8 mouse cellular contexts compared by ENCODE assay signal in the genomic region with DNA sequence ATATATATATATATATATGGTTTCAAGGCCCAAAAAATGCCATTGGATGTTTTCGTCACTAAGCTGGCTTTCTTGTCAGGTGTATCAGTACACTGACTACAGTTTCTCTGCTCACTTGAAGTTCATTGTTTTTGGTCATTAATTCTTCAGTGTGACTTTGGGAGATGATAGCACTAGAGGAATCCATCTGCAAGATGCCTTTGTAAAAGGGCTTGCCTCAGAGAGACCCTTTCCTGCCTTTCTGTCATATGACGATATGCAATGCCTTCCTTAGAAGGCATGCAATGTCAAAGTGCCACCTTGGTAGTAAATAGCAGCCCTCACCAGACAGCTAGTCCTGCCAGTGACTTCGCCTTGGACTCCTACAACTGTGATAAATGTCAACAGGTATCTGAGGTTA. TPM values are rescaled to one million over a fixed set of nuclear protein-coding genes. Genes with fewer than 3 reads are reported as not detected.
DNase-seq lines count a peak whose midpoint lies in the region; ATAC-seq and TF ChIP-seq lines count a peak whose summit lies in the region.

No protein-coding gene starts in this region.

- no peak for ATAC-seq in heart, postnatal 0 days (ENCODE audit: insufficient read depth, low read depth)
- no peak for ATAC-seq in liver, embryonic 16.5 days (ENCODE audit: low read depth)

- H3K27me3 ChIP-seq in heart, embryonic 10.5 days (ENCODE audit: insufficient read depth, poor library complexity, severe bottlenecking): peaks cover 20% of the 10 kb centered on the region; the same call in 1 of the 2 replicates
- H3K27me3 ChIP-seq in E14TG2a.4 (ENCODE audit: insufficient read depth, low read length): peaks cover 13% of the 10 kb centered on the region; the same call in 1 of the 2 replicates
- H3K27me3 ChIP-seq in heart, postnatal 0 days (ENCODE audit: control insufficient read depth, insufficient read depth, low read length): no peaks in the 10 kb centered on the region
- no peaks in the 10 kb centered on the region for H3K27me3 ChIP-seq in liver, embryonic 16.5 days (ENCODE audit: control insufficient read depth, insufficient read depth, low read depth, low read length)

- no peak for DNase-seq in heart, embryonic 10.5 days (ENCODE audit: low spot score)
- no peak for DNase-seq in heart, adult 11 months
- DNase-seq in heart, postnatal 0 days (ENCODE audit: low spot score): no peak
- DNase-seq in thymus, postnatal 10 days (ENCODE audit: low spot score in 2 of 2): no peak
- no peak for DNase-seq in retina, embryonic 14.5 days (ENCODE audit: low spot score)
- no peak for DNase-seq in gastrocnemius, postnatal 36 days

- H3K9me3 ChIP-seq in heart, embryonic 10.5 days: no peaks in the 10 kb centered on the region
- H3K9me3 ChIP-seq in E14TG2a.4 (ENCODE audit: low read length): no peaks in the 10 kb centered on the region
- no peaks in the 10 kb centered on the region for H3K9me3 ChIP-seq in heart, postnatal 0 days (replicated peaks; ENCODE audit: control insufficient read depth, low read length)
- H3K9me3 ChIP-seq in liver, embryonic 16.5 days (replicated peaks; ENCODE audit: control insufficient read depth, low read length): no peaks in the 10 kb centered on the region

- peak overlapping the region; percentile 100 for H3K4me3 ChIP-seq in heart, embryonic 10.5 days
- peak overlapping the region; percentile 99 for H3K4me3 ChIP-seq in E14TG2a.4 (replicated peaks; ENCODE audit: low read length)
- H3K4me3 ChIP-seq in heart, postnatal 0 days (ENCODE audit: low read depth, low read length): peak overlapping the region; percentile 87
- H3K4me3 ChIP-seq in liver, embryonic 16.5 days (ENCODE audit: low read depth, low read length): peak overlapping the region; percentile 84

- H3K4me2 ChIP-seq in heart, postnatal 0 days (ENCODE audit: low read depth, low read length): peak overlapping the region; percentile 97
- H3K4me2 ChIP-seq in liver, embryonic 16.5 days (ENCODE audit: low read depth, low read length): peak overlapping the region; percentile 89

- H3K36me3 ChIP-seq in heart, embryonic 10.5 days: peaks cover 9% of the 10 kb centered on the region; the same call in 1 of the 2 replicates
- H3K36me3 ChIP-seq in E14TG2a.4 (ENCODE audit: insufficient read depth, low read length): peaks cover 29% of the 10 kb centered on the region
- H3K36me3 ChIP-seq in heart, postnatal 0 days (replicated peaks; ENCODE audit: control insufficient read depth, insufficient read depth, low read length): peaks cover 4% of the 10 kb centered on the region; the same call in 1 of the 2 replicates
- peaks cover 2% of the 10 kb centered on the region; the same call in 1 of the 2 replicates for H3K36me3 ChIP-seq in liver, embryonic 16.5 days (ENCODE audit: control insufficient read depth, insufficient read depth)

- peaks cover 20% of the 10 kb centered on the region for H3K4me1 ChIP-seq in heart, embryonic 10.5 days
- peaks cover 40% of the 10 kb centered on the region for H3K4me1 ChIP-seq in E14TG2a.4 (replicated peaks; ENCODE audit: low read depth, low read length)
- peaks cover 22% of the 10 kb centered on the region for H3K4me1 ChIP-seq in heart, postnatal 0 days (ENCODE audit: control insufficient read depth, insufficient read depth)
- peaks cover 23% of the 10 kb centered on the region for H3K4me1 ChIP-seq in liver, embryonic 16.5 days (ENCODE audit: control insufficient read depth, low read depth, low read length)

- peak overlapping the region; percentile 94 for H3K27ac ChIP-seq in heart, embryonic 10.5 days
- peak overlapping the region; percentile 63; the same call in 1 of the 2 replicates for H3K27ac ChIP-seq in heart, postnatal 0 days (ENCODE audit: low read depth)
- H3K27ac ChIP-seq in liver, embryonic 16.5 days (ENCODE audit: low read length): no peak overlapping the region

- TF ChIP-seq CTCF in E14TG2a.4 (conservative IDR thresholded peaks at IDR 0.05; ENCODE audit: low read length): no peak
- TF ChIP-seq CTCF in heart, postnatal 0 days (IDR thresholded peaks at IDR 0.05; ENCODE audit: low read depth): no peak

- WGBS in heart, embryonic 10.5 days: 64% methylated on average over 3 of the region's 3 CpGs
- 71% methylated on average over 3 of the region's 3 CpGs for WGBS in heart, postnatal 0 days
- 57% methylated on average over 3 of the region's 3 CpGs for WGBS in liver, embryonic 16.5 days (ENCODE audit: insufficient replicate concordance)

- H3K9ac ChIP-seq in heart, postnatal 0 days (replicated peaks; ENCODE audit: low read depth, low read length): peak overlapping the region; percentile 86; the same call in 1 of the 2 replicates
- no peak overlapping the region; the same call in 1 of the 2 replicates for H3K9ac ChIP-seq in liver, embryonic 16.5 days (ENCODE audit: low read depth, low read length)

- intact Hi-C loops in gastrocnemius, postnatal 36 days (cut with DNase I): no loop called here

- no peak for TF ChIP-seq EP300 in heart, postnatal 0 days (IDR thresholded peaks at IDR 0.05; ENCODE audit: low read depth)

RNA-seq across cellular contexts. Expression of gene Rpn1, which starts 0.6 kb away (rescaled TPM):
- 268 and 346 TPM in 2 replicates for polyA plus RNA-seq in heart, embryonic 10.5 days (2016; fragmentation: Nextera tagmentation; extraction: Ambion mirVana)
- 120 and 133 TPM in 2 replicates for total RNA-seq in heart, postnatal 0 days (2014; rRNA removed; ENCODE audit: low replicate concordance)
- 99.0 and 104 TPM in 2 replicates for polyA plus RNA-seq in heart, postnatal 0 days (2015; fragmentation: Nextera tagmentation; extraction: Ambion mirVana)
- 173 and 183 TPM in 2 replicates for polyA plus RNA-seq in liver, embryonic 16.5 days (2015; fragmentation: Nextera tagmentation; extraction: Ambion mirVana)
- 10 to 100 TPM; 65.2 to 80.5 TPM for total RNA-seq in gastrocnemius, postnatal 36 days (2021)

RNA-seq across cellular contexts. Expression of gene Rab7, which starts 38.6 kb away (rescaled TPM):
- polyA plus RNA-seq in heart, embryonic 10.5 days (2016; fragmentation: Nextera tagmentation; extraction: Ambion mirVana): 217 and 229 TPM in 2 replicates
- total RNA-seq in heart, postnatal 0 days (2014; rRNA removed; ENCODE audit: low replicate concordance): 62.7 and 90.1 TPM in 2 replicates
- 193 and 196 TPM in 2 replicates for polyA plus RNA-seq in heart, postnatal 0 days (2015; fragmentation: Nextera tagmentation; extraction: Ambion mirVana)
- polyA plus RNA-seq in liver, embryonic 16.5 days (2015; fragmentation: Nextera tagmentation; extraction: Ambion mirVana): 112 and 113 TPM in 2 replicates
- total RNA-seq in gastrocnemius, postnatal 36 days (2021): 100 to 1,000 TPM; 301 to 338 TPM
